Mouse (Mus musculus) right cerebral cortex, postnatal 10 days (tissue): ENCODE measurements at regions not wholly inside any gene's neighbourhood (a gene's known extent, or its start where the extent isn't known, plus 50 kb on each side); places are given as distances from the start of the nearest gene placed in this dataset.
"Not testable (repeated sequence)": the region's sequence is repeated elsewhere in the genome, so short reads cannot be mapped to it uniquely, and the experiment has no call there.

Experiments used
- DNase-seq, 2 experiments: peaks; one replicate each; pipeline ENCODE4 v3.0.0; 2021; ENCODE audit warnings: low spot score in 2 of 2

DNA sequence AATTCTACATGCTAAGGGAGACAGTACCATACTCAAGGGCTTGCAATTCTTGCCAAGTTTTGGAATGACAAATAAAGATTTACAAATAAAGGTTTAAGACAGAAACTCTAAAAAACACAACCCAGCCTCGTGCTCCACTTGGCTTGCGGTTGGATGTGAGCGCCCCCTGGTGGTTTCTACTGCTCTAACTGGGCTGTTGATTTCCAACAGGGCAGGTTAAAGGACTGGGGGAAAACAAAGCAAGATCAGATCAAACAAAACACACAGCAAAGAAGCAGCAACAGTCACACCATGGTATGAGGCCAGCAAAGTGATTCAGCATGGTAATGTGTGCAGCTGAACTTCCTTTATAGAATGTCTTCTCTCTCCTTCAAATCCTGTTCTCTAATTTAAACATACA, 339.2 kb downstream of the Adam3 start:
- DNase-seq, result peak; percentile 69 to 85

DNA sequence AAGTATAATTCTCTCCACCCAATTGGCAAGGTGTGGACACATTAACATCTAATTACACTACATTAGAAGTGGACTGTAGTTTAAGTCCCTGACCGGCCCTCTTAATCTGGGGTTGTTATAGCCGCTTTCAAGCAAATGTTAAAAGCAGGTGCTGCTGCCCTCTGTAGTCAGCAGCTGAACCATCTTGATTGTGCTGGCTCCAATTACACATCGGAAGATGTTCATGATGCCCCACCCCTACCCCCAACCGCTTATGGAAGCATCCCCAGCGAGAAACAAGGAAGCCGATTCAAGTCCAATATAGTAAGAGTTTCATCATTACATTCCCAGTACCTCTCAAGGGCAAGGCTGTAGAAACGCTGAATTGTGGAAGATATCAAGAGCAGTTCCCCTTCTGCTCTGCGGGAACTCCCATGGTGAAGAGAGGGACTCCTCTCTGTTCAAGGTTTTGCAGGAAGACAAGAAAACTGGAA, 341.7 kb downstream of the Adam3 start:
- no peak for DNase-seq

DNA sequence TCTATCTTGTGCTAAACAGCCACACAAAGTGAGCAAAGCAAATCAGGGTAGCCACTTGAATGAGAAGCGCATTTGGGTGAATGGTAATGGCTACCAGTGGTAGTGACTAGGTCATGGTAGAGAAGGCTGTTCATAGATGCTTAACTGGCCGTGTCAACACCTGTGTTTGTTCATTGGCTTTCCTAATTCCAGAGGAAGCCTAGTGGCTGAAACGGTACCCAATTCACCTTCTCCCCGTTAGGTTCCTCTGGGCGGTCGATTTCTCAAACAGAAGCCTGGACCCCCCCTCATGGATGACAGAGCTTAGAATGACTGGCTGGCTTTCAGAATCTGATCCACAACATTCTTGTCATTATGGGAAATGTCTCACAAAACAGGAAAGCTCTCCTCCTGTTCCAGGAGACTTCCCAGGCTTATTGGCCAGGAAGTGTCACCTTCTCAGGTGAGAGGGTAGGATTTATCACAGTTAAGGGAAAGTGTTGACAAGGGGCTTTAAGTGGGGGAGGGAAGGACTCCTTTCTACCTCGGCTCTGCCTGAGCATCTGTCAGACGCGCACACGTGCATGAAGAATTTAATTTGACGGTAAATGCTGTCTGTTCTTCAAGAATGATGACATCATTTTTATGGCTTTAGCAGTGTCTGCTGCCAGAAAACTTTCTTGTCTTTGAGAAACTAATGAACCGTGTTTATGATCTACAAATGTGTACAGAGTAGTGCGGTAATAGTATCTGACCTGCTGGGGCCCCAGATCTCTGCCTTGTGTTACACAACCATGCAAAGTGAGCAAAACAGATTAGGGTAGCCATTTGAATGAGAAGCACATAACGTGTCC, 342.3 kb downstream of the Adam3 start:
- DNase-seq, result no peak

DNA sequence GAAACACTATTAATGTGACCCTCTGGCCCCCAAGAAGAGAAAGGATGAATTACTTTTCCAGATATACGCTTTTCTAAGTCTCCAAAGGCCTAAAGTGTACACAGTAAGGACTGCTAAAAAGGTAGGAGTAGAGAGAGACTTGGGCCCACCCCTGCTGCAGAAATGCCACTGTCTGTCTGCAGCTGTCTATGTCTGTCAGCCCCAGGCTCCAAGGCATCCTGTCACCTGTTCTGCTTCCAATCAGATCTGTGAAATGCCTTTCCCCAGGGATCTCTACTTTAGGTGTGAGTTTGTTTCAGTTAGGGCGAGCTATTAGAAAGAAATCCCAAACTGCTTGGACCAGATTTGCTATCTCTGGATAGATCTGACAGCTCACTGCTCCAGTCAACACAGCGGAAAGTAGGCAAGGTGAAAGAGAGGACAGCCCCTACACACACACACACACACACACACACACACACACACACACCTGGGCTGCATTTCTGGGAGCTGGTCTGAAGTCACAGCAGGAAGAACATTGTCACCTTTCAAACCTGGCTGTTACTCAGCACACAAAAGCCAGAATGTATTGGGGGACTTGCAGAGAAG, 343.9 kb downstream of the Adam3 start:
- DNase-seq, result no peak

DNA sequence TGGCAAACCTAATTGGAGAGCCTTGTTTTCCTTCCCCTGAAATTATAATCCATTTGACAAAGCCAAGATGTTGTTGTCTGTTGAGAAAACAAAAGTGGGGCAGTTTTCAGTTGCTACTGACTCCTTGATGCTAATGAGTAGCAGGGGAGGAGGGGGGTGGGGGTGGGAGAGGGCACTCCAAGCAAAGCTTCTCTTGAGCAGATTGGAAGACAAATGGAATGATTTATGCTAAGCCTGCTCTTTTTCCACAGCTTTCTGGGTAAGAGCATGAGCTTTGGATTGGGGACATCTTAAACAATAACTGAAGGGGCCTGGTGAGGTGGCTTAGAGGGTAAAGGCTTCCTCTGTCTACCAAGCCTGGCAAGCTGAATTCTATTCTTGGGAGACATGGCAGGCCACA, 347.6 kb downstream of the Adam3 start:
- DNase-seq, result no peak

DNA sequence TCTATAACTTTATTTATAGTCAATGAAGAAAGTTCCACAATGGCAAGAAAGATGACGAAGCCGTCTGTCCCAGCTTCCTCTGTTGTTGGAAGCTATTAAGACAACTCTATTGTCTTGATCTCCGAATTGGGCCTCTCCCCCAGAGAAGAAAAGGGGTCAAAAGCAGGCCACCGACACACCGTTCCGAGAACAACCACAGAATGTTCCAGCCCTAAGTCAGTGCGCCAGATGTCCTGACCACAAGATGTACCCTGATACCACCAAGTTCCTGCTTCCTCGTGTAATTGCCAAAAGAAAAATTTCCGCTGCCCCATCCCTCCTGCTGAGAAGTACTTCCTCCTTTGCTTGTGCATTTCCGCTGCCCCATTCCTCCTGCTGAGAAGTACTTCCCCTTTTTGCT, 348.8 kb downstream of the Adam3 start:
- DNase-seq, result not testable (repeated sequence)

DNA sequence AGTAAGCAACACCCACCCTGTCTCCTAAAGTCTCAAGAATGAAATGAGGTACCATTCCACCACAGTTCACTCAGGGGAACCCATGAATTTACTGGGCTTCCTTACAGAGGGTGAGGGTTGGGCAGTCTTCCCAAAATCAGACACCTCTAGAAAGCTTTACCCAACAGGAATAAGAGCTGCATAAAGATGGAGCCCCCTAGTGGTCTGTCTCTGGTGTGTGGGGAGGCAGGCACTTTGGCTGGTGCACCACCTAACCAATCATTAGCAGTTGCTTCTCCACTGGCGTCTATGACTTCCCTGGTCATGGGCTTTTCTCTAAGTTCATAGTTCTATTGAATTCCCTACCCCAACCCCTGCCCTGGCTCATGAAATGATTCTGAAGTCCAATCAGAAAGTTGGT, 351.1 kb downstream of the Adam3 start:
- no peak for DNase-seq

DNA sequence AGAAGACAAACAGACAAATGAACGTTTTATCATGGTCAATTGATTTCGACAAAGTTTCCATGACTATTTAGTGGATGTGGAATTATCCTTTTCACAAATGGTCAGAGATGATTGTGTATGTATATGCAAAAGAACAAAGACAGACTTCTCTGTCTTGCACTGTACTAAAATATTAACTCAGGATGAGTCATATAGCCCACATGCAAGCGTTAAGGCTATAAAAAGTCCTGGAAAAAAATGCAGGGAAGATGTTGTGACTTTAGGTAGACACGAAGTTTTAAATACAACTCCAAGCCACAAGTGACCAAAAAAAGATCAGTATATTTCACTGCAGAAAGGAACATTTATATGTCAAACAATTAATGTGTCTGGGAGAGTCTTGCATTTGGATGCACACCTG, 353.6 kb downstream of the Adam3 start:
- no peak for DNase-seq

DNA sequence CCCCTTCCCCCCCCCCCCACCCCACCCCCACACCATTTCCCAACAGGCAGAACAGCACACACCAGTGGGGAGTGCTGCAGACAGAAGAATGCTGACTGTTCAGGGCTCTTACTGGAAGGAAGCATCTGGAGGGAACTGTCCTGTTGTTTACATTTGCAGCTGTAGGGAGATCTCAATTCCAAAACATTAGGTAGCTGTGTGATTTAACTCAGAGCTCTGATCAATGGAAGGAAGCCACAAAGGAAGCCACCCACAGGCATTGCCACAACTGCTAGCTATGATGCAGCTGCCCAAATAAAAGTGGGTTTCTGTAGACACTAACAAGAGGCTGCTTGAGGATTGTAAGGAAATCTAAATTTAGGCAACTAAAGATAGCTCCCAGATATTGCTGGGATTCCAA, 359.7 kb downstream of the Adam3 start:
- peak; percentile 28 to 50 for DNase-seq

DNA sequence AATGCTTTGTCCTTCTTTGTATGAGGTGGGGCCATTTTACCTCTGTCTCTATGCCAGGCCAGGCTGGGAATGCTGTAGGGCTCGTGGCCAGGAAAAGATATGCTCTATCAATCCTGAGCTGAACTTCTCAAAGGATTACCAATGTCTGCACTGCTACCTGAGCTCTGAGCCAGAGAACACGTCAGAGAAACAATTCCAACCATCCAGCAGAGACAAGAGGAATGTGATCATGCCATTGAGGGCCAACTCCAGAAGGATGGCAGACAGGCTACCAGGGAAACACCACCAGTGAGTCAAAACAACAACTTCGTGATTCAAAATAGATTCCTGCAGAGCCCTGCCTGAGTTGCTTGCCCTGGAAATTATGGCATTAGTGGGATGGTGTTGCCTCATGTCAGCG, 361.0 kb downstream of the Adam3 start:
- DNase-seq, result no peak

DNA sequence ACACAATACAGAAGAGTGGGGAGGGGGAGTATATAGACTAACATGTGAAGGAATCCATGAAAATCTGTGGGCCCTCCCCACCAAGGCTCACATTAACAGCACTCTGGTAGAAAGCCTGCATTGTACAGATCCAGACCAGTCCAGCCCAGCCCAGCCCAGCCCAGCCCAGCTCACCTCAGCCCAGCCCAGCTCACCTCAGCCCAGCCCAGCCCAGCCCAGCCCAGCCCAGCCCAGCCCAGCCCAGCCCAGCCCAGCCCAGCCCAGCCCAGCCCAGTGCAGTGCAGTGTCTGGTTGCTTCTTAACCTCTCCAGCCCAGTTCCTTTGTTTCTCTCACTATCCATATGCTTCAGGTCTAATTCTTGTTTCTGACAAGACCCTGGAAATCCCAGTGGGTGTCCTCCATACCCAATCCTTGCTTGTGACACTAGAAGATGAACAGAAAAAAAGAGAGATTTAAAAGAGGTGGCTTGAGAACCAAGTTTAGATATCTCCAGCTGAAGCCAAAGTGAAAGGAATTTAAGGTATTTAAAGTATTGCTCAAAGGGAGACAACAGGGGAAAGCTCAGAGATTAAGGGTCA, 366.5 kb downstream of the Adam3 start:
- DNase-seq, result no peak

DNA sequence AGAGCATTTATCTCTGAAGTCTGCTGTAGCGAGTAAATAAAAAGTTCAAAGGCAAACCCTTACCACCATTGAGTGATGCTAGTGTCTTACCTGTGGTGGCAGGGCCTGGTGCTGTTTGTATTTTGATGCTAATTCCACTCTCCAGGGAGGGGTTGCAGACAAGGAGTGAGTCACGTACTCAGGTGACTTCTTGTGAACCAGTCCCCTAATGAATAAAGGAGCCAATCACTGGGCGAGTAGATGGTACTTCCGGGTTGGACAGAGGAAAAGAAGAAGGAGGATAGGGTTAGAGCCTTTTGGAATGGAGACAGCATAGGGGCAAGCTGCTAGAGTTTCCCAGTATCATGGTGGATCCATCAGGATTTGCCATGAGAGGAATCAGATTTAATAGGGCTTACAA, 370.5 kb downstream of the Adam3 start:
- no peak for DNase-seq

DNA sequence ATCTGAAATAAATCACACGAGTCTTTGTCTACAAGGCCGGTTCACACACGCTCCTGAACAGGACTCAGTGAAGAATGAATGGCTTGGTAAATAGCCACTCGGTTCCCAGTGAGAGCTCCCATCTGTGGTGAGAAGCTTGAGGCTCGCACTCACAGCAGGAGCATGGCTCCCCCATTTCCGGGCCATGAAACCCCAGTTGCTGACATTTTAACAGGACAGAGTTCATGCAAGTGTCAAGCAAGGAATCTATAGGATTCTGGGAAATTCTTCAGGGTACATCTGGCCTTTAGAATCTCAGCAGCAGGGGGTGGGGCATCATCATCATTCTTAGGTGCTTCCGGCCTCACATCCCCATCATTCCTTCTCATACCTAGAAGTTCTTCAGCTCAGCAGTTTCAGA, 371.8 kb downstream of the Adam3 start:
- DNase-seq, result no peak

DNA sequence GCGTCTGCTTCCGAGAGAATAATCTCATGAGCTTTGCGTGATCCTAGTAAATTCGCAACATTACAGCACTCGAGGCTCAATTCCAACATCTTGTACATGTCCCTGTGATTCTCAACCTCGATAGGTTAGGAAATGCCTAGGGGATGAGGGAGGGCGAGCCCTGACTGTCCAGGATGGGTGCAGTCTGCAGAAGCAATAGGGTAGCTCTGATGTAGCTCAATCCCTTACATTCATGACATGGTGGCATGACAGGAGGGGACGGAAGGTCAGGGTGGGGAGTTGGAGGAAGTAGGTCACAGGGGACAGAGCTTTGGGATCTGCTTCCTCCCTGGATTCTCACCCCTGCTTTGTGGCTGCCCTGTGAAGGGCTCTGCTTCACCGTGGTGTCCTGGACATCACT, 373.3 kb downstream of the Adam3 start:
- no peak for DNase-seq

DNA sequence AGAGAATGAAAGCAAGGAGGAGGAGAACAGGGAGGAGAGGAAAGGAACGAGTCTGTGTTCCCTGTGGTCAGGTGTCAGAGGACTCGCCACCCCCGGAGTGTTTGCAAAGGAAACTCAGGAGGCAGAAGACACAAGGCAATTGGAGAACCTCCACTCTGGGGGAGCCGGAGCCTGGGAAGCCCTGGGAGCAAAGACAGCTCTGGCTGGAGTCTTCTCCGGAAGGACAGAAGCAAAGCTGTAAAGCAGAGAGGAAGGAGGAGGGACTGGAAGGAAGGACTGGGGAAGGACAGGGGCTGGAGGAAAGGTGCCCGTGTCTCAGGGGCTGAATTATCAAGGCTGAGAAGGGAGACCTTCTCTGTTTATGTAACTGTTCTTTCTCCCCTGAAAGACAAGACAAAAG, 373.9 kb downstream of the Adam3 start:
- no peak for DNase-seq

DNA sequence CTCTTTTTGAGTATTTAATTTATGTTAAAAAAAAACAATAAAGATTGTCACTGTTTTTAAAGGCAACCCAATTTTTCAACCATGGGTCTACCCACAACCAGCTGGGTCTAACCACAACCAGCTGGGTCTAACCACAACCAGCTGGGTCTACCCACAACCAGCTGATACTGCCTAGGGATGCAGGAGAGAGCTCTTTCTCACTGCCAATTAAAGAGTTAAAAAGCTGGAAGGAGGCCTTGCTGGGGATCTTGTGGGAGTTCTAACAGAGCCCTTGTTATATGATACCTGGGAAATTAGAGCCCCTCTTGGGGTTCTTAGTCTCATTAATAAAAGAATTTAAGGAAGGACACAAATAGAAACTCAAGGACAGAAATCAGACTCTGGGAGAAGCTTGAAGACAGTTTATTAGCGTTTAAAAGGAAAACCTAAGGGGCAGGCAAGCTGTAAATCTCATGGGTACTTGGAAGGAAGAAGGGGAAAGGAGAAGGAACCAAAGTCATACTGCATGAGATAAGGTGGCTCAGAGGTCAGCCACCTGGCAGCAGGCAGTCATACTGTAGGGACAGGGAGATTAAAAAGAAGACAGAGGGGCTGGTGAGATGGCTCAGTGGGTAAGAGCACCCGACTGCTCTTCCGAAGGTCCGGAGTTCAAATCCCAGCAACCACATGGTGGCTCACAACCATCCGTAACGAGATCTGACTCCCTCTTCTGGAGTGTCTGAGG, 379.1 kb downstream of the Adam3 start:
- no peak for DNase-seq

DNA sequence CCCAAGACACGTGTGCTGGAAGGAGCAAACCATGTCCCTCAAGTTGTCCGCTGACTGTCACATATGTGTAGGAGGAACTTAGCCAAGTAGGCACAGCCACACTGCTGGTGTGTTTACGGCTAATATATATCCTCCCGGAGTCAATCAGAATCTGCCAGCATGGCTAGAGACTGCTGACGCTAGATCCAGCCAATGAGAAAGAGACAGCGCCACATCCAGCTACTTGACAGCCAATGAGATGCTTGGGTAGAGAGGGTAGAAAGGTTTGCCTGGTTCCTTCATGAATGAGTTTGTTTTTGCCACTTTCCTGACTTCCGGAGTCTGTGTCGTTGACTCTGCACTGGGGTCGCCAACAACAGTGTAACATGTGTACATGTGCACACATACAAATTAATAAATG, 387.0 kb downstream of the Adam3 start:
- DNase-seq, result no peak

DNA sequence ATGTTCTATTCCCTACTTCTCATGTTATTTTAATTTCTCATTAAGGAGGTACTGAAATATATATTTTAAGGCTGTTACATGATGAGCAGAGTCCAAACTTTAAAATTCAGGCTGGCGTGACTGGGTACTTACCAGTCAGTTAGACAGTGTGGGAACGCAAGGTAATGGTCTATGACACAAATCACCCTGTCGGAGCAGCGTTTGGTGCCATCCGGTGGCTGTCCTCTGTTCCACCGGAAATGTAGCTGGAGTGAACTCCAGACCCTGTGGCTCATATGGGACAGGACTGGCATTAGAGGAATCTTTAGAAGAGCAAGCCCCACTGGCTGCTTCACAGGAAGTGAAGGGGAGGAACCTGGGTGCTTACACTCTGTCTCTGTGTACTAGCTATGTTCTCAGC, 388.0 kb downstream of the Adam3 start:
- DNase-seq, result peak in 1 of 2 experiments; percentile 40

DNA sequence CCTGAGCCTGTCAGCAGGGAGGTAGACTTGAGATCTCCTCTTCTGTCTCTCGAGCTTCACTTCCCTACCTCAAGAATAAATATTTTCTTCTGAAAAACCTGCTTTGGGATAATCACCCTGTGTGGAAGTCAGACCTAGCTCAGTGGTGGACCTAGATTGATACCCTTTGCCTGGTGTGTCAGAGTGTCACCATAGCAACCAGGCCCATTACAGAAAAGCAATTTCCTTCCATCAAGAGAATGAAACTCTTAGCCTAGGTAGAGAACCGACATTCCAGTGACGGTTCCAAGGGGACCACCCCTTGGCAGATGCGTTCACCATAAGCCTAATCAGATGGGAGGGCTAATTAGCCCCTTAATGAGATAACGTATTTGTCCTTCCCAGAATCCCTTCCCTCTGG, 389.9 kb downstream of the Adam3 start:
- DNase-seq, result no peak

DNA sequence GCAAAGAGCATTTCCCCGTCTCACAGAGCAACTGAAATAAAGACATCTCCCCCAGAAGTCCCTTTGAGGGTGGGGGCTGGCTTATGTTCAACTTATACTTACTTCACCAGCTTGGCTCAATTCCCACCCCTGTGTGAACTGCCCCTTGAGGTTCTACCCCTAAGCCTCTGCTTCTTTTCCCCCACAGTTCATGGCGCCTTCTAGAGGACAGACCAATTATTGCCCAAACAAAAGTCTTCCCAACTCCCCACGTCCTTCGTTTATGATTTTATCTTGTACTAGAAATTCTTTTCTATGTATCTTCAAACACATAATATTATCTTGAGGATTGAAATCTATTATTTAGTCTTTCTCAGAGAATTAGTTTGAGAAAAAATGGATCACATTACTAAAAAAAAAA, 391.9 kb downstream of the Adam3 start:
- no peak for DNase-seq

DNA sequence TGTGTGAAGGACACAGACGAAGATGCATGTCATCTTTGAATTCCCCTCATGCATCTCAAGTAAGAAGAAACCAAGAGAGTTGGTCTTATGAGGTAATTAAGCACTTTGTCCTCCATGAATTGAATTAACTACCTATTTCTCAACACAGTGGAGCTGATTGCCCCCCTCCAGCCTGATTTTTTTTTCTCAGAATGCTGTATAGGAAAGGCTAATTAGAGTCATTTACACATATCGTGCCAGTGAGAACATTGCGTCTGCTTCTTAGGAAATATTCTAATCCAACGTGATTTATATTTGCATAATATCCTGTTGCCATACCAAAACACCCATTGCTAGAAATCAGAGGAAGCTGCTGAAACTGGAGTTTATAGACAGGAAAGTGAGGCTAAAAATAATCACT, 414.8 kb downstream of the Adam3 start:
- DNase-seq, result no peak

DNA sequence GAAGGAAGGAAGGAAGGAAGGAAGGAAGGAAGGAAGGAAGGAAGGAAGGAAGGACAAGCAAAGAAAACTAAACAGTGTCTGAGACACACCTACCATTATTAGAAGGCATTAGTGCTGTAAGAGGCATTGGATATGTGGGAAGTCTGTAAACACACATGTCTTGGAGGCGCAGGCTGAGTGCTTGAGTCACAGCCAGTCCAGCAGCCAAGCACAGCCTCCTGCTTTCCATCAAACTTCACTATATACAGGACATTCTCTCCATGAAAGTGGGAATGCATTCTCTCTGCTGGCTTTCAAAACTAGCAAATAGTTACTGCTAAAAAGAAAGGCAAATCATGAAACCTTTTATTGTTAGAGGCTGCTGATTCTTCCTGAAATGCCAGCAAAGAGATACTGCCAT, 431.1 kb downstream of the Adam3 start:
- DNase-seq, result no peak

DNA sequence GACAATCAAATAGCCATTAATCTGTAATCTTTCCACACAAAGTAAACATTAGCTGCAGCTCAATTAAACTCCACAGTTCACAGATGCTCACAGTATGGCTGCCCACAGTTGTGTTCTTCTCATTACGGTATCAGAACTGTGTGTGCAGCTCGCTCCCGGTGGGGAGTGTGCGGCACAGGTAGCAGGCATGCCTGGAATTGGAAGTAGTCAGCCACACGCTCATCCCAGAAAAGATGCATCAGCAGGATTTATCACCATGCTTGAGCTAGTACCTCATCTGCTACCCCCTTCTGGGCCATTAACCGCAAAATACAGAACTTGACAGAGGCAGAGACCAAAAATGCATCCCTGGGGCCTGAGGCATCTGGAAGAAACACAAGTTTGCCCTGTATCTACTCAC, 437.8 kb downstream of the Adam3 start:
- DNase-seq, result no peak
